Mouse (Mus musculus): ENCODE results near the gene Vars. TPM values are rescaled to one million over a fixed set of nuclear protein-coding genes. Genes with fewer than 3 reads are reported as not detected.

Vars gene
- polyA plus RNA-seq, 1 experiment from 2014 or later = 197 TPM

DNA sequence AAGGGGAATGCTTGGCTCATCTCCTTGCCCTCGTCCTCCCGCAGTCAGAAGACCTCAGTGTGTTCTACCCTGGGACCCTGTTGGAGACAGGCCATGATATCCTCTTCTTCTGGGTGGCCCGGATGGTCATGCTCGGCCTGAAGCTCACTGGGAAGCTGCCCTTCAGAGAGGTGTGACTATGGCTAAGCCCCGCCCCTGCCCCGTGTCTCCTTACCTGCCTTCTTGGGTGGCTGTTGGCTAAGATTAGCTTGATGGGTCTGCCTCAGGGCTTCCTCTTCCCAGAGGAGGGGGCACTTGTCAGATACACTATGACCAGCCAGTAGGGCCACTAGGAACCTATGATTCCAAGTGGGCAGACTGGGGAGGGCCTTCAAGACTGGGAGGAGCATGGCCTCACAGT, 12.4 kb downstream of the Vars start:
- H3K9me3 ChIP-seq = no peaks in the 10 kb centered on the region
- H3K4me3 ChIP-seq = no peak overlapping the region
- WGBS = 81% methylated on average over 6 of the region's 6 CpGs
- DNase-seq (ENCODE audit: low spot score) = no peak
- H3K27ac ChIP-seq (replicated peaks) = no peak overlapping the region
- H3K4me1 ChIP-seq = no peaks in the 10 kb centered on the region
- no peaks in the 10 kb centered on the region for H3K27me3 ChIP-seq (replicated peaks; ENCODE audit: low read depth, poor library complexity, severe bottlenecking)
- peaks cover 97% of the 10 kb centered on the region for H3K36me3 ChIP-seq (replicated peaks)

DNA sequence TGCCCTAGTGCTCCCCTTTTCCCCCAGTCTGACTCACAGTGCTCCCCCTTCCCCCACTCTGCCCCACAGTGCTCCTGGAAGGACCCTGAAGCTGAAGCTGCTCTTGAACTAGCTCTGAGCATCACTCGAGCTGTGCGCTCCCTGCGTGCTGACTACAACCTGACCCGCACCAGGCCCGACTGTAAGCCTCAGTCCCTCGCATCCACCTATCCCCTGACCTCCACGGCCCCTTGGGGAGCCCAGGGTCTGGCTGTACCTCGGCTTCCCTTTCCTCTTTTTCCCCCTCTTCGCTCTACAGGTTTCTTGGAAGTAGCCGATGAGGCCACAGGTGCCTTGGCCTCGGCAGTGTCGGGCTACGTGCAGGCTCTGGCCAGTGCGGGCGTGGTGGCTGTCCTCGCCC, 14.5 kb downstream of the Vars start:
- Histone ChIP-seq H3K27me3 (replicated peaks; ENCODE audit: low read depth, poor library complexity, severe bottlenecking) (no peaks in the 10 kb centered on the region), H3K4me3 (no peak overlapping the region), H3K9me3 (no peaks in the 10 kb centered on the region), H3K4me1 (no peaks in the 10 kb centered on the region), H3K27ac (replicated peaks) (no peak overlapping the region), H3K36me3 (replicated peaks) (peaks cover 81% of the 10 kb centered on the region)
- no peak for DNase-seq (ENCODE audit: low spot score)
- WGBS = 92% methylated on average over 16 of the region's 16 CpGs

DNA sequence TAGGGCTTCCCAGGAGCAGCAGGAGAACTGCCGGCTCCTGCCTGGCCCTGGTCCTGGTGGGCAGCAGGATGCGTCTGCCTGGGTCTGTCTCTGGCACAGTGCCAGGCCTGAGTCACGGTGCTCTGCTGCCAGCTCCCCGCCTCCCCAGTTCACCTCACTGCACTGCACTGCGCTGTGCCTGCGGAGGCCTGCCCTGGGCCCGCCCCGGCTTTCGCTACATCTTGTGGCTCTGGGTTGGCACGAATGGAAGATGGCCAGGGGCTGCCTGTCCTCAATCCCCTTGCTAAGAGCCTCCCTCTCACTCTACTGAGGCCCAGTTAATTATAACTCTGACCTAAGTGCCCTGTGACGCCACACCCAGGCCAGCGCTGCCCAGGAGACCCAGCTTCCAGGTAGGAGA, 15.6 kb downstream of the Vars start, which contains the start of gene Vwa7:
TSS of gene Vwa7 (plus strand) at position 204 of the 400 bp plus-strand sequence.
- Histone ChIP-seq H3K4me1 (peaks cover 7% of the 10 kb centered on the region), H3K27ac (replicated peaks) (peak within 1 kb of the TSS; percentile 16; the same call in 1 of the 2 replicates), H3K36me3 (replicated peaks) (peaks cover 70% of the 10 kb centered on the region), H3K9me3 (no peaks in the 10 kb centered on the region), H3K27me3 (replicated peaks; ENCODE audit: low read depth, poor library complexity, severe bottlenecking) (no peaks in the 10 kb centered on the region), H3K4me3 (peak within 1 kb of the TSS; percentile 11; the same call in 1 of the 2 replicates)
- WGBS = 88% methylated on average over 12 of the region's 12 CpGs
- DNase-seq (ENCODE audit: low spot score) = no peak

DNA sequence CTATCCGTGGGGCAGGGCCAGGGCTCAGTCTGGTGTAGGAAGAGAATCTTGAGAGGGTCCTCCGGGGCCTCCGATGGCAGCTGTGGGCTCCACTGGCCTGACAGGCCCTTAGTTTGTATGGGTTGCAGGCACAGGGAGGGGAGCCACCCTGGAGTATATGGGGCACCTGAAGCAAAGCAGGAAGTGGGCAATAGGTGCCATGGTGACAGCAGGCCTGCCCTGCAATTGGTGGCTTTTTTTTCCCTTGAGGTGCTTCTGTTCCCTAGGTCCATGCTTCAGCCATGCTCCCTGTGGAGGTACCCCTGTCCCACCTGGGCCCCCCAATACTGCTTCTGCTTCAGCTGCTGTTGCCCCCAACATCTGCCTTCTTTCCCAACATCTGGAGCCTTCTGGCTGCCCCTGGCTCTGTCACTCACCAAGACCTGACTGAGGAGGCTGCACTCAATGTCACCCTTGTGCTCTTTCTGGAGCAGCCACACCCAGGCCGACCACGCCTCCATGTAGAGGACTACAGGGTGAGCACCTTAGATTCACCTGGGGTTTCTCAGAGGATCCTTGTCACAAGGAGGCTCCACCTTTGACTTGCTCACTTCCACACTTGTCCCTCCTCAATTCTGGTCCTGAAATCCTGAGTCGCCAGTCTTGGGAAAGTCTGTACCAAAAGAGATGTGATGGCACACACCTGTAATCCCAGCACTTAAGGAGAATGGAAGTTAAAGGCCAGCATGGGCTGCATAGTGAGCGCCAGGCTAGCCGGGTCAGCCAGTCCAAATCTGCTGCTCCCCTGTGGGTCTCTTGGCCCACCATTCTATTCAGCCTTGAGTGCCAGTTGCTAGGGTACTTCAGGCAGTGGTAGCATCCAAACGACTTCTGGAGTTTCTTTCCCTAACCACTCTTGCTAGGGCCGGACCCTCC, 16.3 kb downstream of the Vars start:
- DNase-seq (ENCODE audit: low spot score) = no peak
- H3K4me3 ChIP-seq = peak overlapping the region; percentile 11; the same call in 1 of the 2 replicates
- H3K36me3 ChIP-seq (replicated peaks) = peaks cover 63% of the 10 kb centered on the region
- WGBS = 78% methylated on average over 10 of the region's 10 CpGs
- H3K27ac ChIP-seq (replicated peaks) = no peak overlapping the region
- no peaks in the 10 kb centered on the region for H3K9me3 ChIP-seq
- no peaks in the 10 kb centered on the region for H3K27me3 ChIP-seq (replicated peaks; ENCODE audit: low read depth, poor library complexity, severe bottlenecking)
- peaks cover 14% of the 10 kb centered on the region for H3K4me1 ChIP-seq

DNA sequence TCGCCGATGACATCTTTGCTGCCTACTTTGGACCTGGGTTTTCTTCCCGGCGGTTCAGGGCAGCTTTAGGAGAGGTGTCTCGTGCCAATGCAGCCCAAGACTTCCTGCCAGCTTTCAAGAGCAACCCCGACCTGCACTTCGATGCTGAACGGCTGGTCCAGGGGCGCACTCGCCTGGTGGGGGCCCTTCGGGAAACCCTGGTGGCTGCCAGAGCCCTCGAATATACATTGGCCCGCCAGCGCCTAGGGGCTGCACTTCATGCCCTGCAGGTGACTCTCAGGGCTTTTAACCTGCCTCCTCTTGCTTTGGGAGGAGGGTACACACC, 16.9 kb downstream of the Vars start:
- no peaks in the 10 kb centered on the region for H3K27me3 ChIP-seq (replicated peaks; ENCODE audit: low read depth, poor library complexity, severe bottlenecking)
- H3K9me3 ChIP-seq = no peaks in the 10 kb centered on the region
- H3K4me3 ChIP-seq = 0 out of 2 replicates have a peak overlapping the region, but pooled peaks have one; percentile 11
- H3K27ac ChIP-seq (replicated peaks) = no peak overlapping the region
- peaks cover 57% of the 10 kb centered on the region for H3K36me3 ChIP-seq (replicated peaks)
- peaks cover 15% of the 10 kb centered on the region for H3K4me1 ChIP-seq
- 74% methylated on average over 14 of the region's 14 CpGs for WGBS
- no peak for DNase-seq (ENCODE audit: low spot score)

DNA sequence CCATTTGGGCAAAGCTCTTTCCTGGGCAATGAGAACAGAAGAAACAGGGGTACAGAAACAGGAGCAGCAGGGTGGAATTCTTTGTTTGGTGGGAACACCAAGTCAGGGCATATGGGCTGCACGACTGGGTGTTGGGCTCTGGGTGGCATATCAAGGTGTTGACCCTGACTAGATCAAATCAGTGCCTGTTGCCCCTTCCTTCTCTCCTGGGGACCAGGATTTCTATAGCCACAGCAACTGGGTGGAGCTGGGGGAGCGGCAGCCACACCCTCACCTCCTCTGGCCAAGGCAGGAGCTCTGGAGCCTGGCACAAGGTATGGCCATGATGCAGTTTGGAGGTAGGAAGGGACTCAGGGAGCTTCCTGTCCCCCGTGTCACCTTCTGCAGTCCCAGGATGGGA, 17.4 kb downstream of the Vars start:
- Histone ChIP-seq H3K9me3 (no peaks in the 10 kb centered on the region), H3K36me3 (replicated peaks) (peaks cover 52% of the 10 kb centered on the region), H3K4me1 (peaks cover 16% of the 10 kb centered on the region), H3K27me3 (replicated peaks; ENCODE audit: low read depth, poor library complexity, severe bottlenecking) (no peaks in the 10 kb centered on the region), H3K27ac (replicated peaks) (0 out of 2 replicates have a peak overlapping the region, but pooled peaks have one; percentile 3), H3K4me3 (no peak overlapping the region)
- 86% methylated on average over 3 of the region's 3 CpGs for WGBS
- DNase-seq (ENCODE audit: low spot score) = no peak

DNA sequence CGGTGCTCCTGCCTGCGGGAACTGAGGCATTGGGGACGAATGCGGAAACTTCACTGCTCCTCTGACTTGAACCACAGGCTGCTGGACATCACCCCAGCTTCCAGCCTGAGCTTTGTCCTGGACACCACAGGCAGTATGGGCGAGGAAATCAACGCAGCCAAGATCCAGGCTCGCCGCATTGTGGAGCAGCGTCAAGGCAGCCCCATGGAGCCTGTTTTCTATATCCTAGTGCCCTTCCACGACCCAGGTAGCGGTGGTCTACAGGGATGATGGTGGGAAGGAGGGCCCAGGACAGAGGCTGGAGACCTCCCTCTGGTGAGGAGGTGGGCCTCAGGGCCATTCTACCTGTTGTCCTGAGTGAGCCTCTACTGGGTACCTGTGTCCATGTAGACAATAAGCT, 19.1 kb downstream of the Vars start:
- Histone ChIP-seq H3K9me3 (no peaks in the 10 kb centered on the region), H3K4me1 (peaks cover 33% of the 10 kb centered on the region), H3K36me3 (replicated peaks) (peaks cover 35% of the 10 kb centered on the region), H3K4me3 (peak overlapping the region; percentile 25; the same call in 1 of the 2 replicates), H3K27ac (replicated peaks) (no peak overlapping the region), H3K27me3 (replicated peaks; ENCODE audit: low read depth, poor library complexity, severe bottlenecking) (no peaks in the 10 kb centered on the region)
- 82% methylated on average over 11 of the region's 11 CpGs for WGBS
- DNase-seq (ENCODE audit: low spot score) = no peak

DNA sequence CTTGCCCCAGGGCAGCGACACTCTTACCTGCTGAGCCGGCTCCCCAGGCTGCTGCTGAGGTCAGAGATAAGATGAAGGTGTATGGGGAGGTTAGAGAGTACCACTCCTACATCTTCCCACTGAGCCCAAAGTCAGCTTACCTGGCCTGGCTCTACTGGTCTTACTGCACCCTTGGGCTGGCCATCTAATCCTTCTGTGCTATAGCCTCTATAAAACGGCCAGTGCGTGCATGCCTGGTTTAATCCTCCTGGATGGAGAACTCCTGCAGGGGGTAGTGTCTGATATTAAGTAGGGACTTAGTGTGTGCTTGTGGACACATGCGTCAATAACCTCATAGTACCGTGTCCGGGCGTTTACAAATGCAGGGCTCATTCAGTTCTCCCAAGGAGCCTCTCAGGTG, 19.8 kb downstream of the Vars start:
- H3K4me1 ChIP-seq = peaks cover 37% of the 10 kb centered on the region
- H3K27me3 ChIP-seq (replicated peaks; ENCODE audit: low read depth, poor library complexity, severe bottlenecking) = no peaks in the 10 kb centered on the region
- peaks cover 28% of the 10 kb centered on the region for H3K36me3 ChIP-seq (replicated peaks)
- peak overlapping the region; percentile 41; the same call in 1 of the 2 replicates for H3K4me3 ChIP-seq
- DNase-seq (ENCODE audit: low spot score) = no peak
- 86% methylated on average over 8 of the region's 8 CpGs for WGBS
- no peak overlapping the region for H3K27ac ChIP-seq (replicated peaks)
- H3K9me3 ChIP-seq = no peaks in the 10 kb centered on the region

DNA sequence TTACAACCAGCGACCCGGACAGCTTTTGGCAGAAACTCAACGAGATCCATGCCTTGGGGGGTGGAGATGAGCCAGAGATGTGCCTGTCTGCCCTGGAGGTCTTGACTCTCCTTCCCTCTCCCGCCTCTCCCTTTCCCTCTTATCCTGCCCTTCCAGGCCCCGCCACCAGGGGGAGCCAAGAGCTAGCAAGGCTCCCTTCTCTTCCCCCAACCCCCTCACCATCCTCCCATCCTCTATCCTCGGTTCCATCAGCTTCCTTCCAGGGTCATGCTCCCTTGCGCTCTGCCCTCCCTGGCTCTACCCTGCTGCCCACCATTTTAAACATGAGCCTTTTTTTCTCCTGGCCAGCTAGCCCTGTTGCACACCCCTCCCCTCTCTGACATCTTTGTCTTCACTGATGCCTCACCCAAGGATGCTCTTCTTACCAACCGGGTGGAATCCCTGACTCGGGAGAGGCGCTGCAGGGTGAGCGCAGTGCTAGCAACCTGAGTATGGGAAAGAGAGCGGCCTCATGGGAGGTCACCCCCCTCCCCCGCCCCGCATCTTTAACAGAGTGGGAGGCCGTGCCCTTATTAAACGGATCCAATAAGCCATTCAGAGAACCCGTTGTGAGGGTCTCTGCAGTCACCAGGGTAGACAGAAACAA, 20.5 kb downstream of the Vars start:
- Histone ChIP-seq H3K4me3 (peak overlapping the region; percentile 41), H3K27ac (replicated peaks) (peak overlapping the region; percentile 78), H3K4me1 (peaks cover 44% of the 10 kb centered on the region), H3K9me3 (no peaks in the 10 kb centered on the region), H3K36me3 (replicated peaks) (peaks cover 21% of the 10 kb centered on the region), H3K27me3 (replicated peaks; ENCODE audit: low read depth, poor library complexity, severe bottlenecking) (no peaks in the 10 kb centered on the region)
- DNase-seq (ENCODE audit: low spot score) = peak; percentile 92
- WGBS = 5% methylated on average over 17 of the region's 17 CpGs

DNA sequence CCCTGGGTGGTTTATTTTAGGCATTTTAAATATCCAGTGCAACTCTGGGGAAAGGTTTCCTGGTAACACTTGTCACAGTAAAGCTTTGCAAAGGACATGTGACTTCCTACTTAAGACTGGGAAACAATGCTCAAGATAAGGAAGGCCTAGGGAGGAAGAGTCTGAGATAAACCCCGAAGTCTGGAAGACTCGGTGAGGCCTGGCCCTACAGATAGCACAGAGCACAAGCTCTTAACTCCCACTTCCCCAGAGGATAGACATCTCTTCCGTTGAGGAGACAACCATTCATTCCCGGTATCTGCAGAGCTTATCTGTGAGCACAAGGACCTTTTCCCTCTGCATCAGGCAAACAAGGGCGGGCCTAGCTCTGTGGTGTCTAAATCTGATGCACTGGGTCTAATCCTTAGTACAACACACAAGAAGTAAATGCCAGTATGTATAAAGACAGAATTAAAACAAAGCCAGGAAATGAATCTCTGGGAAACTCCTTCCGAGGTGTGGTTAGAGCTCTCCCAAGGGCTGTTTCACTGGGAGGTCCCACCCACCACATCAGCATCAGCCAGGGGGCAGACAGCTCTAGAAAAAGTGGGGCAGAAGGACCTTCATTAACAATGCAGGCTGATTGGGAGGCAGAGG, 21.2 kb downstream of the Vars start:
- DNase-seq (ENCODE audit: low spot score) = no peak
- no peaks in the 10 kb centered on the region for H3K9me3 ChIP-seq
- peaks cover 14% of the 10 kb centered on the region for H3K36me3 ChIP-seq (replicated peaks)
- peak overlapping the region; percentile 41 for H3K4me3 ChIP-seq
- H3K4me1 ChIP-seq = peaks cover 51% of the 10 kb centered on the region
- H3K27me3 ChIP-seq (replicated peaks; ENCODE audit: low read depth, poor library complexity, severe bottlenecking) = no peaks in the 10 kb centered on the region
- H3K27ac ChIP-seq (replicated peaks) = peak overlapping the region; percentile 78
- WGBS = 68% methylated on average over 6 of the region's 6 CpGs

DNA sequence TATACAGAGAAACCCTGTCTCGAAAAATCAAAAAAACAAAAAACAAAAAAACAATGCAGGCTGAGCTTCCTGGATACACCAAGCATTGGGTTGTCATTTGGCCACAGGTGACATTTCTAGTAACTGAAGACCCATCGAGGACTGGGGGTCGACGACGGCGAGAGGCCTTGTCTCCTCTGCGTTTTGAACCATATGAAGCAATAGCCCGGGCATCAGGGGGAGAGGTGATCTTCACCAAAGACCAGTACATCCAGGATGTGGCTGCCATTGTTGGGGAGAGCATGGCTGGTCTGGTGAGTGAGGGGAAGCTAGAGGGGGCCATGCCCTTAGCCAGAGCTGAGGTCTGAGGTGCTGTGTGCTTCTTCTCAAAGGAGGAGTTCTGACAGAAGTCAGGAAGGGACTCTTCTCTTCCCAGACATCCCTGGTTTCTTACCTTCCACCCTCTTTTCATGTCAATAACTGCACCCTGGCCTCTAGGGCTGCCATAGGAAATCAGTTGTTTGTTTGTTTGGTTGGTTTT, 21.8 kb downstream of the Vars start:
- H3K4me1 ChIP-seq = peaks cover 57% of the 10 kb centered on the region
- no peak for DNase-seq (ENCODE audit: low spot score)
- WGBS = 94% methylated on average over 8 of the region's 8 CpGs
- no peaks in the 10 kb centered on the region for H3K27me3 ChIP-seq (replicated peaks; ENCODE audit: low read depth, poor library complexity, severe bottlenecking)
- H3K27ac ChIP-seq (replicated peaks) = no peak overlapping the region
- H3K36me3 ChIP-seq (replicated peaks) = peaks cover 7% of the 10 kb centered on the region
- no peak overlapping the region for H3K4me3 ChIP-seq
- H3K9me3 ChIP-seq = no peaks in the 10 kb centered on the region

DNA sequence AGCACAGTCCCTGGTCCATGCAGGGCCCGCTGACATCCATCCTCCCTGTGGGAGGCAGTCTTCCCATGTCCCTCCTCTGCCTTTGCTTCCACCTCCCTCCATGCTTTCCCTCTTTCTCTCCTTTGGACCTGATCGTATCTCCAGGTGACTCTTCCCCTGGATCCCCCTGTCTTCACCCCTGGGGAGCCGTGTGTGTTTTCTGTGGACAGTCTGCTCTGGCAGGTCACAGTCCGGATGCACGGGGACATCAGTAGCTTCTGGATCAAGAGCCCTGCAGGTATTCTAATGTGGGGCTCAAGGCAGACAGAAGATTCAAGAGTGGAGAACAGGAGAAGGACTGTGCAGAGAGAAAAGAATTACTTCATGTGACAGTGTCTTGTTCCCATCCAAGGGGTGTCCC, 22.4 kb downstream of the Vars start:
- Histone ChIP-seq H3K4me3 (no peak overlapping the region), H3K27ac (replicated peaks) (peak overlapping the region; percentile 26), H3K9me3 (no peaks in the 10 kb centered on the region), H3K27me3 (replicated peaks; ENCODE audit: low read depth, poor library complexity, severe bottlenecking) (no peaks in the 10 kb centered on the region), H3K36me3 (replicated peaks) (peaks cover 4% of the 10 kb centered on the region), H3K4me1 (peaks cover 63% of the 10 kb centered on the region)
- 84% methylated on average over 5 of the region's 5 CpGs for whole genome bisulfite sequencing
- DNase-seq (ENCODE audit: low spot score) = no peak

All from embryonic facial prominence, embryonic 10.5 days (tissue).